Mouse (Mus musculus) CH12.LX (cell line): ENCODE measurements around the gene Stab1. TPM values are rescaled to one million over a fixed set of nuclear protein-coding genes. Genes with fewer than 3 reads are reported as not detected.

Experiments used
- DNase-seq: peaks from one replicate; pipeline ENCODE4 v3.0.0-alpha.2; 2013; ENCODE audit errors: extremely low read depth
- H3K27ac ChIP-seq: 2 replicates; pipeline ENCODE4 v1.5.1; 2012; ENCODE audit warnings: low read depth, mild to moderate bottlenecking, control low read depth, moderate library complexity; ENCODE audit not compliant: insufficient read depth
- H3K27me3 ChIP-seq: replicated peaks from 2 replicates; pipeline ENCODE3; 2012; ENCODE audit warnings: inconsistent platforms
- H3K36me3 ChIP-seq, 2 experiments: replicated peaks in 1 of 2; 2 replicates each; pipeline versions ENCODE3 to v1.6.1; 2012; ENCODE audit warnings: inconsistent platforms in 1 of 2, low read length in 1 of 2, mild to moderate bottlenecking in 1 of 2, mixed read lengths in 1 of 2, moderate library complexity in 1 of 2; ENCODE audit not compliant: control insufficient read depth in 1 of 2, insufficient read depth in 1 of 2
- H3K4me1 ChIP-seq, 2 experiments: 2 replicates each; pipeline ENCODE4 v1.6.1; 2012; ENCODE audit warnings: inconsistent platforms in 1 of 2, moderate library complexity in 1 of 2; ENCODE audit not compliant: insufficient read depth in 2 of 2, control insufficient read depth in 1 of 2
- H3K4me2 ChIP-seq: 2 replicates; pipeline ENCODE4 v1.6.1; 2012; ENCODE audit warnings: low read depth, mild to moderate bottlenecking, control low read depth; ENCODE audit not compliant: poor library complexity, insufficient read depth, severe bottlenecking
- H3K4me3 ChIP-seq, 3 experiments: fragments of 150-350 bp in 1 of 3; sonication (generic) in 1 of 3; replicated peaks in 1 of 3; 2 replicates each; pipeline versions ENCODE3 to v1.5.1; 2011 to 2012; ENCODE audit warnings: low read depth in 2 of 3, low read length in 2 of 3, mild to moderate bottlenecking in 2 of 3, moderate library complexity in 2 of 3, control low read depth in 1 of 3, improper control_type of control experiment in 1 of 3, inconsistent platforms in 1 of 3, mixed read lengths in 1 of 3; ENCODE audit not compliant: poor library complexity in 1 of 3
- H3K79me2 ChIP-seq: replicated peaks from 2 replicates; pipeline ENCODE4 v1.6.1; 2012; ENCODE audit warnings: mild to moderate bottlenecking, moderate library complexity; ENCODE audit not compliant: control insufficient read depth, poor library complexity, insufficient read depth, severe bottlenecking; ENCODE audit errors: extremely low read depth
- H3K9ac ChIP-seq: 2 replicates; pipeline ENCODE4 v1.6.1; 2012; ENCODE audit warnings: low read depth, mild to moderate bottlenecking, control low read depth, moderate library complexity; ENCODE audit not compliant: insufficient read depth
- H3K9me3 ChIP-seq: replicated peaks from 2 replicates; pipeline ENCODE3; 2012; ENCODE audit warnings: low read length, inconsistent platforms, mixed read lengths
- CHD1 ChIP-seq: IDR thresholded peaks from 2 replicates; pipeline ENCODE4 v1.6.1; 2012; ENCODE audit warnings: low read depth, low read length, improper control_type of control experiment, inconsistent platforms
- CHD2 ChIP-seq: IDR thresholded peaks from 2 replicates; pipeline ENCODE4 v1.6.1; 2011; ENCODE audit warnings: low read length, improper control_type of control experiment
- CTCF ChIP-seq, 2 experiments: IDR thresholded peaks in 1 of 2; conservative IDR thresholded peaks in 1 of 2; 2 replicates each; pipeline ENCODE4 v1.5.1; 2011 to 2012; ENCODE audit warnings: low read depth in 2 of 2, low read length in 2 of 2, improper control_type of control experiment in 1 of 2, inconsistent platforms in 1 of 2, mild to moderate bottlenecking in 1 of 2, moderate library complexity in 1 of 2
- ELF1 ChIP-seq: IDR thresholded peaks from 2 replicates; pipeline ENCODE4 v1.6.1; 2014; ENCODE audit warnings: low read depth, mild to moderate bottlenecking, inconsistent platforms, low read length, improper control_type of control experiment
- EP300 ChIP-seq: IDR thresholded peaks from 2 replicates; pipeline ENCODE4 v1.6.1; 2011; ENCODE audit warnings: low read length, improper control_type of control experiment
- HCFC1 ChIP-seq: IDR thresholded peaks from 2 replicates; pipeline ENCODE4 v1.6.1; 2012; ENCODE audit warnings: low read depth, mild to moderate bottlenecking, inconsistent platforms, low read length, improper control_type of control experiment
- IRF4 ChIP-seq: IDR thresholded peaks from 2 replicates; pipeline ENCODE4 v1.6.1; 2014; ENCODE audit warnings: low read depth, mild to moderate bottlenecking, inconsistent platforms, low read length, improper control_type of control experiment
- JUND ChIP-seq: conservative IDR thresholded peaks from 2 replicates; pipeline ENCODE4 v1.6.1; 2011; ENCODE audit warnings: low read depth, low read length, improper control_type of control experiment
- KAT2A ChIP-seq: IDR thresholded peaks from 2 replicates; pipeline ENCODE4 v1.6.1; 2012; ENCODE audit warnings: low read length, improper control_type of control experiment, inconsistent platforms; ENCODE audit not compliant: insufficient replicate concordance
- MAZ ChIP-seq: IDR thresholded peaks from 2 replicates; pipeline ENCODE4 v1.6.1; 2012; ENCODE audit warnings: low read depth, mild to moderate bottlenecking, inconsistent platforms, low read length, improper control_type of control experiment, moderate library complexity
- MEF2A ChIP-seq: IDR thresholded peaks from 2 replicates; pipeline ENCODE4 v1.6.1; 2014; ENCODE audit warnings: low read depth, mild to moderate bottlenecking, inconsistent platforms, low read length, improper control_type of control experiment, borderline replicate concordance
- MXI1 ChIP-seq: IDR thresholded peaks from 2 replicates; pipeline ENCODE4 v1.6.1; 2011; ENCODE audit warnings: mild to moderate bottlenecking, low read depth, low read length, improper control_type of control experiment
- MYC ChIP-seq: IDR thresholded peaks from 2 replicates; pipeline ENCODE4 v1.6.1; 2011; ENCODE audit warnings: low read depth, mild to moderate bottlenecking, improper control_type of control experiment, low read length
- NELFE ChIP-seq: IDR thresholded peaks from 2 replicates; pipeline ENCODE4 v1.6.1; 2011; ENCODE audit warnings: low read depth, low read length, improper control_type of control experiment
- PAX5 ChIP-seq: IDR thresholded peaks from 2 replicates; pipeline ENCODE4 v1.6.1; 2012; ENCODE audit warnings: low read length, inconsistent platforms, mixed read lengths
- POLR2A ChIP-seq: IDR thresholded peaks from 2 replicates; pipeline ENCODE4 v1.6.1; 2011; ENCODE audit warnings: low read depth, mild to moderate bottlenecking, improper control_type of control experiment, low read length
- RCOR1 ChIP-seq: conservative IDR thresholded peaks from 2 replicates; pipeline ENCODE4 v1.6.1; 2012; ENCODE audit warnings: low read depth, mild to moderate bottlenecking, inconsistent platforms, low read length, improper control_type of control experiment
- TBP ChIP-seq: conservative IDR thresholded peaks from 2 replicates; pipeline ENCODE4 v1.6.1; 2011; ENCODE audit warnings: low read depth, low read length, improper control_type of control experiment
- TCF12 ChIP-seq: IDR thresholded peaks from 2 replicates; pipeline ENCODE4 v1.6.1; 2014; ENCODE audit warnings: low read depth, mild to moderate bottlenecking, inconsistent platforms, low read length, improper control_type of control experiment
- UBTF ChIP-seq: IDR thresholded peaks from 2 replicates; pipeline ENCODE4 v1.6.1; 2012; ENCODE audit warnings: low read depth, mild to moderate bottlenecking, inconsistent platforms, low read length, improper control_type of control experiment, moderate library complexity
- USF1 ChIP-seq: IDR thresholded peaks from 2 replicates; pipeline ENCODE4 v1.6.1; 2014; ENCODE audit warnings: low read depth, mild to moderate bottlenecking, inconsistent platforms, low read length, improper control_type of control experiment
- USF2 ChIP-seq: conservative IDR thresholded peaks from 2 replicates; pipeline ENCODE4 v1.6.1; 2011; ENCODE audit warnings: low read depth, low read length, improper control_type of control experiment
- ZC3H11A ChIP-seq: IDR thresholded peaks from 2 replicates; pipeline ENCODE4 v1.6.1; 2012; ENCODE audit warnings: low read depth, mild to moderate bottlenecking, inconsistent platforms, low read length, improper control_type of control experiment
- ZMIZ1 ChIP-seq: IDR thresholded peaks from 2 replicates; pipeline ENCODE4 v1.6.1; 2012; ENCODE audit warnings: low read depth, mild to moderate bottlenecking, inconsistent platforms, low read length, improper control_type of control experiment
- ZNF384 ChIP-seq: IDR thresholded peaks from 2 replicates; pipeline ENCODE4 v1.6.1; 2012; ENCODE audit warnings: low read depth, low read length, improper control_type of control experiment, inconsistent platforms
- dilution Hi-C: fragments of 300-500 bp; cut with MboI; formaldehyde crosslinking; loops from 2 replicates; pipeline ENCODE4 v1.14.3; 2020; ENCODE audit warnings: low sequenced_read_pairs; ENCODE audit not compliant: extremely low pct_unique_long_range_greater_than_20kb, extremely low pct_ligation_motif_present
- in situ Hi-C: fragments of 300-500 bp; cut with MboI; formaldehyde crosslinking; loops from 3 replicates; pipeline ENCODE4 v1.14.3; 2019; ENCODE audit warnings: low sequenced_read_pairs, low pct_ligation_motif_present, low pct_unique_long_range_greater_than_20kb, mixed read lengths
- polyA plus RNA-seq: library from polyadenylated mRNA; unstranded; fragments of >175 nt; gene quantifications from 2 replicates; pipeline ENCODE4 v1.2.1, GENCODE M21; 2012; ENCODE audit warnings: low read depth; ENCODE audit not compliant: insufficient read length
- total RNA-seq, 2 experiments: library from RNA; depleted of rRNA; stranded (reverse); fragments of 300-350 nt in 1 of 2; fragments of >200 nt in 1 of 2; gene quantifications; 2 replicates each; pipeline ENCODE4 v1.2.3; 2012 to 2014

The Stab1 gene
- total and polyA plus RNA-seq, 3 experiments = 3.9 to 11.2 (median 5.8) TPM

- no peak overlapping the region for H3K4me2 ChIP-seq
- no peaks in the 10 kb centered on the region for H3K4me1 ChIP-seq
- no peaks in the 10 kb centered on the region for H3K9me3 ChIP-seq
- no peak overlapping the region for H3K4me3 ChIP-seq
- DNase-seq = no peak
- no peak for TF ChIP-seq KAT2A
- no peak for TF ChIP-seq CHD1
- no peak for TF ChIP-seq JUND
- TF ChIP-seq POLR2A = no peak
- no peak for TF ChIP-seq MAZ
- TF ChIP-seq MEF2A = no peak
- TF ChIP-seq EP300 = no peak
- no peak for TF ChIP-seq MYC
- no peak for TF ChIP-seq USF1
- no peak for TF ChIP-seq ZMIZ1
- no peak for TF ChIP-seq CHD2
- peaks cover 87 to 97% of the 10 kb centered on the region in 2 experiments for H3K36me3 ChIP-seq
- no peaks in the 10 kb centered on the region for H3K79me2 ChIP-seq
- no peak overlapping the region for H3K27ac ChIP-seq
- H3K9ac ChIP-seq = no peak overlapping the region
- no peaks in the 10 kb centered on the region for H3K27me3 ChIP-seq
- dilution Hi-C loops (no loop called here), in situ Hi-C loops (no loop called here)
Observed at GRCm38 (mm10) chr14:31177287-31177686, 8.8 kb upstream of the Stab1 start.

- Histone ChIP-seq H3K79me2 (no peaks in the 10 kb centered on the region), H3K9ac (no peak overlapping the region), H3K27ac (no peak overlapping the region), H3K4me2 (no peak overlapping the region), H3K9me3 (no peaks in the 10 kb centered on the region), H3K27me3 (no peaks in the 10 kb centered on the region)
- in situ Hi-C loops (no loop called here), dilution Hi-C loops (no loop called here)
- no peak for TF ChIP-seq TBP
- no peak for TF ChIP-seq CTCF (conservative IDR thresholded peaks at IDR 0.05 in 1 of 2, IDR thresholded peaks at IDR 0.05 in 1 of 2; ENCODE audit: low read depth in 2 of 2, low read length in 2 of 2)
- no peak for TF ChIP-seq MEF2A
- no peak for TF ChIP-seq ZMIZ1
- no peak for TF ChIP-seq USF2
- no peak for TF ChIP-seq ZNF384
- no peak for TF ChIP-seq TCF12
- TF ChIP-seq RCOR1 = no peak
- no peak for TF ChIP-seq PAX5
- no peak for TF ChIP-seq UBTF
- TF ChIP-seq ELF1 = no peak
- TF ChIP-seq NELFE = no peak
- TF ChIP-seq MXI1 = no peak
- no peak for TF ChIP-seq IRF4
- no peak for TF ChIP-seq ZC3H11A
- TF ChIP-seq HCFC1 = no peak
- no peak for TF ChIP-seq KAT2A
- TF ChIP-seq, all 38 proteins: peak for 0
- DNase-seq = no peak
- Histone ChIP-seq H3K4me3 (no peak overlapping the region), H3K36me3 (peaks cover 74 to 83% of the 10 kb centered on the region in 2 experiments), H3K4me1 (peaks cover 6 to 21% of the 10 kb centered on the region in 2 experiments; a peak in 2 of 4 replicates)
Observed at GRCm38 (mm10) chr14:31173537-31173936, 5.1 kb upstream of the Stab1 start.
